Mouse (Mus musculus): Measurements from ENCODE around the gene Krt81. TPM values are rescaled to one million over a fixed set of nuclear protein-coding genes. Genes with fewer than 3 reads are reported as not detected.
A peak's percentile ranks its signal among the peaks of the same experiment; 100 is the strongest.

The Krt81 gene
- polyA plus RNA-seq, 1 experiment from 2014 or later, result 0.28 TPM

DNA sequence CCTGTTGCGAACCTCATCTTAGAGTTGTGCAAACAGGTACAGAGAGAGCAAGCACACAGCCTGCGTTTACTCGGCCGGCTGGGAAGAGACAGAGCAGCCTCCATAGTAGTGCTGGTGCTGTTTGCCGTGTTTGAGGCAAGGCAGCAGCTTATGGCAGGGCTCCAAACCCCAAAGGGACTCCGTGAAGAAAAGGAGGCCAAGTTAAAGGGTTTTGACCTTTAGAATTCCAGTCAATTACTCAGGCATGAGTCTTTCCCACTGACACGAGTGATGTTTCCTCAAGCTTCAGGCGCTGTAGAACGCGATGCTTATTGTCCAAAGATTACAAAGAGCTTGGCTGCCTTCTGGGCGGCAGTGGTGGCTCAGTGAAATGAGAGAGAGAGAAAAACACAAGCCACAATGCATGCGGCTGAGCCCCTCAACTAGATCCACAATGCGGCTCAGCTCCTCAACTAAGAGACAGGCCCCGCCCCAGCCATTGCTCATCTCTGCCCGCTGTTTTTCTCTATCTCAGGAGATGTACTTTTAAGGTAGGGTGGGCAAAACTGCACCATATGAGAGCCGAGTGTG, 5.1 kb downstream of the Krt81 start:
- Histone ChIP-seq H3K4me1 (ENCODE audit: control insufficient read depth, insufficient read depth, low read length) (peaks cover 5% of the 10 kb centered on the region; the same call in 1 of the 2 replicates), H3K27me3 (ENCODE audit: control insufficient read depth, insufficient read depth, low read depth, low read length) (no peaks in the 10 kb centered on the region), H3K36me3 (ENCODE audit: control insufficient read depth, insufficient read depth, low read length) (no peaks in the 10 kb centered on the region), H3K9ac (ENCODE audit: low read depth, low read length) (no peak overlapping the region), H3K9me3 (replicated peaks; ENCODE audit: control insufficient read depth, low read length, poor library complexity, severe bottlenecking) (peaks cover 5% of the 10 kb centered on the region; the same call in 1 of the 2 replicates), H3K4me2 (ENCODE audit: low read length) (peak overlapping the region; percentile 4; the same call in 1 of the 2 replicates), H3K27ac (ENCODE audit: low read length) (no peak overlapping the region), H3K4me3 (ENCODE audit: low read depth, low read length) (no peak overlapping the region)
- WGBS, result 32% methylated on average over 16 of the region's 16 CpGs
- ATAC-seq, result no peak

- Histone ChIP-seq H3K27ac (ENCODE audit: low read length) (no peak overlapping the region), H3K36me3 (ENCODE audit: control insufficient read depth, insufficient read depth, low read length) (no peaks in the 10 kb centered on the region), H3K9me3 (replicated peaks; ENCODE audit: control insufficient read depth, low read length, poor library complexity, severe bottlenecking) (peaks cover 5% of the 10 kb centered on the region; the same call in 1 of the 2 replicates), H3K4me3 (ENCODE audit: low read depth, low read length) (no peak overlapping the region), H3K4me2 (ENCODE audit: low read length) (no peak overlapping the region), H3K4me1 (ENCODE audit: control insufficient read depth, insufficient read depth, low read length) (peaks cover 5% of the 10 kb centered on the region; the same call in 1 of the 2 replicates), H3K27me3 (ENCODE audit: control insufficient read depth, insufficient read depth, low read depth, low read length) (no peaks in the 10 kb centered on the region), H3K9ac (ENCODE audit: low read depth, low read length) (no peak overlapping the region)
- 90% methylated on average over 6 of the region's 6 CpGs for WGBS
- no peak for ATAC-seq
Measured at GRCm38 (mm10) chr15:101455891-101456290, 7.7 kb downstream of the Krt81 start.

GRCm38 (mm10) chr15:101455292-101455691, 8.3 kb downstream of the Krt81 start:
- no peak overlapping the region for H3K4me2 ChIP-seq (ENCODE audit: low read length)
- H3K36me3 ChIP-seq (ENCODE audit: control insufficient read depth, insufficient read depth, low read length), result no peaks in the 10 kb centered on the region
- H3K4me1 ChIP-seq (ENCODE audit: control insufficient read depth, insufficient read depth, low read length), result peaks cover 5% of the 10 kb centered on the region; the same call in 1 of the 2 replicates
- 89% methylated on average over 2 of the region's 2 CpGs for WGBS
- H3K9ac ChIP-seq (ENCODE audit: low read depth, low read length), result no peak overlapping the region
- ATAC-seq, result no peak
- H3K4me3 ChIP-seq (ENCODE audit: low read depth, low read length), result no peak overlapping the region
- no peaks in the 10 kb centered on the region for H3K27me3 ChIP-seq (ENCODE audit: control insufficient read depth, insufficient read depth, low read depth, low read length)
- peaks cover 5% of the 10 kb centered on the region; the same call in 1 of the 2 replicates for H3K9me3 ChIP-seq (replicated peaks; ENCODE audit: control insufficient read depth, low read length, poor library complexity, severe bottlenecking)
- no peak overlapping the region for H3K27ac ChIP-seq (ENCODE audit: low read length)

GRCm38 (mm10) chr15:101454774-101455173, 8.8 kb downstream of the Krt81 start:
- Histone ChIP-seq H3K9me3 (replicated peaks; ENCODE audit: control insufficient read depth, low read length, poor library complexity, severe bottlenecking) (peaks cover 5% of the 10 kb centered on the region; the same call in 1 of the 2 replicates), H3K4me1 (ENCODE audit: control insufficient read depth, insufficient read depth, low read length) (peaks cover 5% of the 10 kb centered on the region; the same call in 1 of the 2 replicates), H3K9ac (ENCODE audit: low read depth, low read length) (no peak overlapping the region), H3K4me2 (ENCODE audit: low read length) (no peak overlapping the region), H3K36me3 (ENCODE audit: control insufficient read depth, insufficient read depth, low read length) (no peaks in the 10 kb centered on the region), H3K27ac (ENCODE audit: low read length) (no peak overlapping the region), H3K27me3 (ENCODE audit: control insufficient read depth, insufficient read depth, low read depth, low read length) (no peaks in the 10 kb centered on the region), H3K4me3 (ENCODE audit: low read depth, low read length) (no peak overlapping the region)
- 84% methylated on average over 8 of the region's 8 CpGs for WGBS
- no peak for ATAC-seq

- no peaks in the 10 kb centered on the region for H3K27me3 ChIP-seq (ENCODE audit: control insufficient read depth, insufficient read depth, low read depth, low read length)
- H3K4me1 ChIP-seq (ENCODE audit: control insufficient read depth, insufficient read depth, low read length), result peaks cover under 1% of the 10 kb centered on the region; the same call in 1 of the 2 replicates
- ATAC-seq, result no peak
- H3K9ac ChIP-seq (ENCODE audit: low read depth, low read length), result no peak overlapping the region
- H3K4me2 ChIP-seq (ENCODE audit: low read length), result no peak overlapping the region
- no peak overlapping the region for H3K4me3 ChIP-seq (ENCODE audit: low read depth, low read length)
- H3K9me3 ChIP-seq (replicated peaks; ENCODE audit: control insufficient read depth, low read length, poor library complexity, severe bottlenecking), result peaks cover 5% of the 10 kb centered on the region; the same call in 1 of the 2 replicates
- no peaks in the 10 kb centered on the region for H3K36me3 ChIP-seq (ENCODE audit: control insufficient read depth, insufficient read depth, low read length)
- H3K27ac ChIP-seq (ENCODE audit: low read length), result no peak overlapping the region
- 7% methylated on average over 13 of the region's 13 CpGs for WGBS
Measured at GRCm38 (mm10) chr15:101453093-101453736, 10.3 kb downstream of the Krt81 start.

GRCm38 (mm10) chr15:101447444-101447843, 16.1 kb downstream of the Krt81 start, which contains the start of gene Krt88:
Gene Krt88, plus strand, starts transcription at chr15:101447744.
- no peaks in the 10 kb centered on the region for H3K36me3 ChIP-seq (ENCODE audit: control insufficient read depth, insufficient read depth, low read length)
- no peak within 1 kb of the TSS for H3K4me3 ChIP-seq (ENCODE audit: low read depth, low read length)
- H3K27ac ChIP-seq (ENCODE audit: low read length), result no peak within 1 kb of the TSS
- H3K9ac ChIP-seq (ENCODE audit: low read depth, low read length), result no peak within 1 kb of the TSS
- H3K4me2 ChIP-seq (ENCODE audit: low read length), result no peak within 1 kb of the TSS
- WGBS, result 74% methylated on average over 2 of the region's 2 CpGs
- no peaks in the 10 kb centered on the region for H3K9me3 ChIP-seq (replicated peaks; ENCODE audit: control insufficient read depth, low read length, poor library complexity, severe bottlenecking)
- ATAC-seq, result no peak
- H3K27me3 ChIP-seq (ENCODE audit: control insufficient read depth, insufficient read depth, low read depth, low read length), result no peaks in the 10 kb centered on the region
- no peaks in the 10 kb centered on the region for H3K4me1 ChIP-seq (ENCODE audit: control insufficient read depth, insufficient read depth, low read length)

- no peak for ATAC-seq
- H3K9ac ChIP-seq (ENCODE audit: low read depth, low read length), result no peak overlapping the region
- no peaks in the 10 kb centered on the region for H3K36me3 ChIP-seq (ENCODE audit: control insufficient read depth, insufficient read depth, low read length)
- no peaks in the 10 kb centered on the region for H3K9me3 ChIP-seq (replicated peaks; ENCODE audit: control insufficient read depth, low read length, poor library complexity, severe bottlenecking)
- no peaks in the 10 kb centered on the region for H3K27me3 ChIP-seq (ENCODE audit: control insufficient read depth, insufficient read depth, low read depth, low read length)
- 77% methylated on average over 11 of the region's 11 CpGs for WGBS
- H3K4me2 ChIP-seq (ENCODE audit: low read length), result no peak overlapping the region
- H3K4me1 ChIP-seq (ENCODE audit: control insufficient read depth, insufficient read depth, low read length), result no peaks in the 10 kb centered on the region
- no peak overlapping the region for H3K27ac ChIP-seq (ENCODE audit: low read length)
- no peak overlapping the region for H3K4me3 ChIP-seq (ENCODE audit: low read depth, low read length)
Measured at GRCm38 (mm10) chr15:101446572-101446971, 17.0 kb downstream of the Krt81 start.

- peaks cover 8% of the 10 kb centered on the region for H3K27me3 ChIP-seq (ENCODE audit: control insufficient read depth, insufficient read depth, low read depth, low read length)
- H3K4me3 ChIP-seq (ENCODE audit: low read depth, low read length), result no peak overlapping the region
- no peak overlapping the region for H3K27ac ChIP-seq (ENCODE audit: low read length)
- ATAC-seq, result no peak
- H3K4me1 ChIP-seq (ENCODE audit: control insufficient read depth, insufficient read depth, low read length), result peaks cover 3% of the 10 kb centered on the region; the same call in 1 of the 2 replicates
- no peak overlapping the region for H3K4me2 ChIP-seq (ENCODE audit: low read length)
- H3K36me3 ChIP-seq (ENCODE audit: control insufficient read depth, insufficient read depth, low read length), result no peaks in the 10 kb centered on the region
- H3K9ac ChIP-seq (ENCODE audit: low read depth, low read length), result no peak overlapping the region
- 82% methylated on average over 4 of the region's 4 CpGs for WGBS
- no peaks in the 10 kb centered on the region for H3K9me3 ChIP-seq (replicated peaks; ENCODE audit: control insufficient read depth, low read length, poor library complexity, severe bottlenecking)
Measured at GRCm38 (mm10) chr15:101440837-101441236, 22.7 kb downstream of the Krt81 start.

DNA sequence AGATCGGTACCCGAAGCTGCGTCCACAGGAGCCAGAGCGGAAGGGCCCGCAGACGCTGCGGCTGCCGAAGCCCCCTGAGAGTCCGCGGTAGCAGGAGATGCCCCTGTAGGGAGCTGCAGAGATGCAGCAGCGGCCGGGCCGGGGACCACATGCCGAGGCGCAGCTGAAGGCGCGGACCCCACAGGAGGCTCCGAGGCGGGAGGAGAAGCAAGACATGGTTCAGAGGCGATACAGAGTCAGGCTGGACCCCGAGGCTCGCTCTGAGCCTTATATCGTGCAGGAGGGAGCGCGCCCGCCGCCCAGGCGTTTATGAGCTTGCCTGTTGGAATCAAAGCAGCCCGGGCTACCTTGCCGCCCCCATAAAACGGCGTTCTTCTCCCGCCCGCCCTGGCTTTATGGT, 25.0 kb downstream of the Krt81 start, which contains the start of gene Krt87:
Gene Krt87, minus strand, starts transcription at position 250 of the 400 bp plus-strand sequence.
- Histone ChIP-seq H3K27me3 (ENCODE audit: control insufficient read depth, insufficient read depth, low read depth, low read length) (peaks cover 8% of the 10 kb centered on the region), H3K4me2 (ENCODE audit: low read length) (peak within 1 kb of the TSS; percentile 93), H3K36me3 (ENCODE audit: control insufficient read depth, insufficient read depth, low read length) (no peaks in the 10 kb centered on the region), H3K27ac (ENCODE audit: low read length) (no peak within 1 kb of the TSS), H3K9me3 (replicated peaks; ENCODE audit: control insufficient read depth, low read length, poor library complexity, severe bottlenecking) (no peaks in the 10 kb centered on the region), H3K4me3 (ENCODE audit: low read depth, low read length) (peak within 1 kb of the TSS; percentile 45), H3K9ac (ENCODE audit: low read depth, low read length) (peak within 1 kb of the TSS; percentile 69), H3K4me1 (ENCODE audit: control insufficient read depth, insufficient read depth, low read length) (peaks cover 3% of the 10 kb centered on the region; the same call in 1 of the 2 replicates)
- ATAC-seq, result peak; percentile 39; the same call in 1 of the 2 replicates
- 2% methylated on average over 33 of the region's 34 CpGs for WGBS
